16 mouse cellular contexts compared by ENCODE assay signal in the genomic region with DNA sequence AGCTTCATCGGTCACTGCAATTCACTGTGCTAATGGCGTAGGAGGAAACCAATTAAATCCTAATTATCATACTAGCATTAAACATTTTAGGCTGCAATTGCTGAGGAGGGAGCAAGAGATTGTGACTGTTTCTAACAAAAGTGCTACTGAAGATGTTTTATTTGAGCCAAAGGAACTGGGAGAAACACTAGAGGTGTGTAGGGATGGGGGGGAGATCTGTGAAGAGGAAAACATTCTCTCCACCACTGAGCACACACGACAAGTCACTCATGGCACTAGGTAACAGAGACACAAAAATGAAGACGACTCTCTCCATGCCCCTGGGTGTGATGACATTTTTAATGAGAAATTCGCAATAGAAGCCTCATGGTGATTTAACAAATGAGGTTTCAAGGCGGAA.
"Had no signal": no experiment of that assay in that cellular context is flagged by ENCODE, and none has a peak within 500 bp of the region (broad histone marks: within the 10 kb centered on the region; RNA-seq: fewer than 3 reads in every experiment).

No protein-coding gene starts in this region.

- H3K27me3 ChIP-seq: stomach, embryonic 15.5 days had no signal

- H3K27ac ChIP-seq: neural tube, embryonic 12.5 days; neural tube, embryonic 13.5 days; stomach, embryonic 15.5 days; stomach, postnatal 0 days had no signal

- H3K36me3 ChIP-seq: neural tube, embryonic 12.5 days; neural tube, embryonic 13.5 days; stomach, embryonic 15.5 days had no signal

- DNase-seq: retina, postnatal 1 day; right cerebral cortex, adult 18-20 months; right cerebral cortex, postnatal 14 days; right cerebral cortex, postnatal 25 days; right cerebral cortex, postnatal 4 days; spleen, adult 18-20 months; thymus, adult 18-20 months; thymus, adult 2 months; thymus, postnatal 14 days; thymus, postnatal 25 days; thymus, postnatal 36 days; thymus, postnatal 4 days had no signal

- H3K4me2 ChIP-seq: neural tube, embryonic 12.5 days; neural tube, embryonic 13.5 days; stomach, embryonic 15.5 days had no signal

- H3K9ac ChIP-seq: neural tube, embryonic 12.5 days; neural tube, embryonic 13.5 days; stomach, embryonic 15.5 days had no signal

- H3K4me1 ChIP-seq: stomach, embryonic 15.5 days had no signal

- H3K9me3 ChIP-seq: neural tube, embryonic 12.5 days; neural tube, embryonic 13.5 days; stomach, embryonic 15.5 days had no signal

- H3K4me3 ChIP-seq: neural tube, embryonic 12.5 days; neural tube, embryonic 13.5 days; stomach, embryonic 15.5 days had no signal
